Mouse (Mus musculus): ENCODE data around the gene Olfr1472.
"Not testable (repeated sequence)": the region's sequence is repeated elsewhere in the genome, so short reads cannot be mapped to it uniquely, and the experiment has no call there.

The Olfr1472 gene

GRCm38 (mm10) chr19:13455986-13456385 is at the start of gene Olfr1472:
Gene Olfr1472 (minus strand): TSS chr19:13456086.
- DNase-seq (ENCODE audit: low spot score): no peak

GRCm38 (mm10) chr19:13500246-13500645 is 44.4 kb upstream of the Olfr1472 start, which contains the start of gene Olfr1477:
Gene Olfr1477 (plus strand): TSS chr19:13500546.
- DNase-seq (ENCODE audit: low spot score): no peak

- no peak for DNase-seq (ENCODE audit: low spot score)
Measured at GRCm38 (mm10) chr19:13480096-13480495, 24.2 kb upstream of the Olfr1472 start, which contains the start of gene Olfr1475. Gene Olfr1475 (minus strand): TSS chr19:13480196.

- DNase-seq (ENCODE audit: low spot score): not testable (repeated sequence)
Measured at GRCm38 (mm10) chr19:13469265-13469664, 13.4 kb upstream of the Olfr1472 start, which contains the start of gene Olfr1474. Gene Olfr1474 (plus strand): TSS chr19:13469565.

- not testable (repeated sequence) for DNase-seq (ENCODE audit: low spot score)
Measured at GRCm38 (mm10) chr19:13443109-13443508, 12.8 kb downstream of the Olfr1472 start, which contains the start of gene Olfr1471. Gene Olfr1471 (plus strand): TSS chr19:13443409.

- DNase-seq (ENCODE audit: low spot score): no peak
Measured at GRCm38 (mm10) chr19:13407549-13407948, 48.3 kb downstream of the Olfr1472 start, which contains the start of gene Olfr1469. Gene Olfr1469 (plus strand): TSS chr19:13407849.
